Comparison of ENCODE assay signal across 10 mouse cellular contexts in genomic region chrX:12296264-12297053, GRCm38 (mm10).
DNase-seq lines count a peak whose midpoint lies in the region; ATAC-seq lines count a peak whose summit lies in the region.
"Had no signal": no experiment of that assay in that cellular context is flagged by ENCODE, and none has a peak within 500 bp of the region (broad histone marks: within the 10 kb centered on the region; RNA-seq: fewer than 3 reads in every experiment).

No protein-coding gene starts in this region.

- no peak for DNase-seq in midbrain, embryonic 11.5 days (ENCODE audit: low spot score, missing footprints)
- no peak for DNase-seq in midbrain, embryonic 10.5 days (ENCODE audit: low spot score)
- DNase-seq in spleen, postnatal 36 days (ENCODE audit: low spot score in 2 of 2), result peak; percentile 33 to 48
- no peak for DNase-seq in limb, embryonic 10.5 days (ENCODE audit: low spot score)
- DNase-seq: gastrocnemius, postnatal 36 days; kidney, postnatal 10 days had no signal

- no peaks in the 10 kb centered on the region for H3K36me3 ChIP-seq in midbrain, embryonic 11.5 days (ENCODE audit: control insufficient read depth, insufficient read depth, low read length)
- no peaks in the 10 kb centered on the region for H3K36me3 ChIP-seq in midbrain, embryonic 10.5 days
- H3K36me3 ChIP-seq in liver, embryonic 16.5 days (ENCODE audit: control insufficient read depth, insufficient read depth), result no peaks in the 10 kb centered on the region
- no peaks in the 10 kb centered on the region for H3K36me3 ChIP-seq in limb, embryonic 10.5 days

- peaks cover 2% of the 10 kb centered on the region for H3K27me3 ChIP-seq in midbrain, embryonic 11.5 days (ENCODE audit: control insufficient read depth, insufficient read depth, low read length)
- H3K27me3 ChIP-seq in midbrain, embryonic 10.5 days (ENCODE audit: low read depth, poor library complexity, severe bottlenecking), result peaks cover 90% of the 10 kb centered on the region
- no peaks in the 10 kb centered on the region for H3K27me3 ChIP-seq in liver, embryonic 16.5 days (ENCODE audit: control insufficient read depth, insufficient read depth, low read depth, low read length)
- peaks cover 90% of the 10 kb centered on the region for H3K27me3 ChIP-seq in limb, embryonic 10.5 days (ENCODE audit: low read depth, poor library complexity, severe bottlenecking)

- H3K4me3 ChIP-seq in midbrain, embryonic 11.5 days (ENCODE audit: low read depth, low read length), result no peak overlapping the region
- no peak overlapping the region for H3K4me3 ChIP-seq in midbrain, embryonic 10.5 days
- H3K4me3 ChIP-seq in liver, embryonic 16.5 days (ENCODE audit: low read depth, low read length), result no peak overlapping the region
- H3K4me3 ChIP-seq in limb, embryonic 10.5 days, result no peak overlapping the region

- H3K9ac ChIP-seq in midbrain, embryonic 11.5 days (ENCODE audit: low read length), result no peak overlapping the region
- peak overlapping the region; percentile 34; the same call in 1 of the 2 replicates for H3K9ac ChIP-seq in liver, embryonic 16.5 days (ENCODE audit: low read depth, low read length)

- no peak overlapping the region for H3K4me2 ChIP-seq in midbrain, embryonic 11.5 days
- peak overlapping the region; percentile 53 for H3K4me2 ChIP-seq in liver, embryonic 16.5 days (ENCODE audit: low read depth, low read length)

- 72% methylated on average over 9 of the region's 9 CpGs for WGBS in midbrain, embryonic 11.5 days
- WGBS in midbrain, embryonic 10.5 days, result 83% methylated on average over 9 of the region's 9 CpGs
- 43% methylated on average over 9 of the region's 9 CpGs for WGBS in liver, embryonic 16.5 days (ENCODE audit: insufficient replicate concordance)
- 74% methylated on average over 9 of the region's 9 CpGs for WGBS in limb, embryonic 10.5 days

- no peaks in the 10 kb centered on the region for H3K9me3 ChIP-seq in midbrain, embryonic 11.5 days (ENCODE audit: control insufficient read depth, low read length)
- no peaks in the 10 kb centered on the region for H3K9me3 ChIP-seq in midbrain, embryonic 10.5 days (replicated peaks)
- H3K9me3 ChIP-seq in liver, embryonic 16.5 days (replicated peaks; ENCODE audit: control insufficient read depth, low read length), result no peaks in the 10 kb centered on the region
- no peaks in the 10 kb centered on the region for H3K9me3 ChIP-seq in limb, embryonic 10.5 days (replicated peaks)

- peak; percentile 24; the same call in 1 of the 2 replicates for ATAC-seq in midbrain, embryonic 11.5 days (ENCODE audit: low FRiP score)
- ATAC-seq in erythroid progenitor cell, adult 5-6 weeks (replicated peaks; ENCODE audit: low FRiP score, poor library complexity, severe bottlenecking), result peak; percentile 95
- ATAC-seq in liver, embryonic 16.5 days (ENCODE audit: low read depth), result peak; percentile 97
- no peak for ATAC-seq in inflammation-experienced regulatory T-cells, adult 6 months

- 0 out of 2 replicates have a peak, but pooled peaks cover 2% of the 10 kb centered on the region for H3K4me1 ChIP-seq in midbrain, embryonic 11.5 days (ENCODE audit: control insufficient read depth, insufficient read depth, low read length)
- peaks cover 8% of the 10 kb centered on the region; the same call in 1 of the 2 replicates for H3K4me1 ChIP-seq in midbrain, embryonic 10.5 days
- peaks cover 14% of the 10 kb centered on the region for H3K4me1 ChIP-seq in liver, embryonic 16.5 days (ENCODE audit: control insufficient read depth, low read depth, low read length)
- peaks cover 20% of the 10 kb centered on the region for H3K4me1 ChIP-seq in limb, embryonic 10.5 days

- H3K27ac ChIP-seq in midbrain, embryonic 11.5 days (ENCODE audit: low read depth, low read length), result no peak overlapping the region
- no peak overlapping the region for H3K27ac ChIP-seq in midbrain, embryonic 10.5 days (replicated peaks)
- H3K27ac ChIP-seq in liver, embryonic 16.5 days (ENCODE audit: low read length), result peak overlapping the region; percentile 90
- no peak overlapping the region; the same call in 1 of the 2 replicates for H3K27ac ChIP-seq in limb, embryonic 10.5 days
- H3K27ac ChIP-seq: macrophage had no signal

Comparison
In these comparisons a context has a peak if more than half of its experiments do, and no peak if none do; other contexts are left out.
1. DNase-seq: peak in spleen, postnatal 36 days (2 of 2); none in midbrain, embryonic 11.5 days (single experiment), midbrain, embryonic 10.5 days (single experiment) and limb, embryonic 10.5 days (single experiment).